In genomic region chr12:16800259-16800958, GRCm38 (mm10) we compare ENCODE assay signal across 8 mouse cellular contexts. TPM values are rescaled to one million over a fixed set of nuclear protein-coding genes. Genes with fewer than 3 reads are reported as not detected.
A peak's percentile ranks its signal among the peaks of the same experiment; 100 is the strongest.
DNase-seq lines count a peak whose midpoint lies in the region; ATAC-seq and TF ChIP-seq lines count a peak whose summit lies in the region.

Greb1 (minus strand) TSS chr12:16800886.

- no peak within 1 kb of the TSS for H3K27ac ChIP-seq in heart, embryonic 13.5 days (replicated peaks)
- H3K27ac ChIP-seq in embryonic facial prominence, embryonic 15.5 days (replicated peaks): no peak within 1 kb of the TSS
- H3K27ac ChIP-seq in intestine, embryonic 16.5 days (ENCODE audit: low read length): peak within 1 kb of the TSS; percentile 58
- H3K27ac ChIP-seq in midbrain, postnatal 0 days (ENCODE audit: low read depth, low read length): no peak within 1 kb of the TSS

- TF ChIP-seq CTCF in midbrain, postnatal 0 days (IDR thresholded peaks at IDR 0.05): no peak

- no peaks in the 10 kb centered on the region for H3K36me3 ChIP-seq in heart, embryonic 13.5 days
- no peaks in the 10 kb centered on the region for H3K36me3 ChIP-seq in embryonic facial prominence, embryonic 15.5 days
- no peaks in the 10 kb centered on the region for H3K36me3 ChIP-seq in intestine, embryonic 16.5 days (ENCODE audit: control insufficient read depth, insufficient read depth, low read length)
- H3K36me3 ChIP-seq in midbrain, postnatal 0 days (ENCODE audit: insufficient read depth, low read length): no peaks in the 10 kb centered on the region

- peak within 1 kb of the TSS; percentile 96 for H3K4me2 ChIP-seq in heart, embryonic 13.5 days
- H3K4me2 ChIP-seq in embryonic facial prominence, embryonic 15.5 days (replicated peaks): peak within 1 kb of the TSS; percentile 94
- peak within 1 kb of the TSS; percentile 91 for H3K4me2 ChIP-seq in intestine, embryonic 16.5 days (ENCODE audit: low read depth, low read length)
- peak within 1 kb of the TSS; percentile 93 for H3K4me2 ChIP-seq in midbrain, postnatal 0 days (ENCODE audit: low read depth, low read length, poor library complexity, severe bottlenecking)

- WGBS in heart, embryonic 13.5 days: under 1% methylated on average over 47 of the region's 53 CpGs
- WGBS in embryonic facial prominence, embryonic 15.5 days: under 1% methylated on average over 52 of the region's 53 CpGs
- WGBS in intestine, embryonic 16.5 days: under 1% methylated on average over 51 of the region's 53 CpGs
- 0% methylated on average over 44 of the region's 53 CpGs for WGBS in midbrain, postnatal 0 days

- peak within 1 kb of the TSS; percentile 65 for H3K4me3 ChIP-seq in heart, embryonic 13.5 days
- peak within 1 kb of the TSS; percentile 54 for H3K4me3 ChIP-seq in embryonic facial prominence, embryonic 15.5 days (replicated peaks)
- H3K4me3 ChIP-seq in intestine, embryonic 16.5 days (ENCODE audit: low read length): peak within 1 kb of the TSS; percentile 71
- peak within 1 kb of the TSS; percentile 56 for H3K4me3 ChIP-seq in midbrain, postnatal 0 days (ENCODE audit: low read depth, low read length)

- peak within 1 kb of the TSS; percentile 80 for H3K9ac ChIP-seq in heart, embryonic 13.5 days
- peak within 1 kb of the TSS; percentile 28; the same call in 1 of the 2 replicates for H3K9ac ChIP-seq in embryonic facial prominence, embryonic 15.5 days
- H3K9ac ChIP-seq in intestine, embryonic 16.5 days (ENCODE audit: low read depth, low read length): peak within 1 kb of the TSS; percentile 76
- peak within 1 kb of the TSS; percentile 55 for H3K9ac ChIP-seq in midbrain, postnatal 0 days (replicated peaks; ENCODE audit: low read length, poor library complexity, severe bottlenecking)

- no peaks in the 10 kb centered on the region for H3K9me3 ChIP-seq in heart, embryonic 13.5 days
- H3K9me3 ChIP-seq in embryonic facial prominence, embryonic 15.5 days (replicated peaks): no peaks in the 10 kb centered on the region
- H3K9me3 ChIP-seq in intestine, embryonic 16.5 days (ENCODE audit: control insufficient read depth, low read length): no peaks in the 10 kb centered on the region
- H3K9me3 ChIP-seq in midbrain, postnatal 0 days (ENCODE audit: low read length): no peaks in the 10 kb centered on the region

- H3K4me1 ChIP-seq in heart, embryonic 13.5 days: peaks cover 3% of the 10 kb centered on the region; the same call in 1 of the 2 replicates
- peaks cover 13% of the 10 kb centered on the region; the same call in 1 of the 2 replicates for H3K4me1 ChIP-seq in embryonic facial prominence, embryonic 15.5 days
- H3K4me1 ChIP-seq in intestine, embryonic 16.5 days (ENCODE audit: control insufficient read depth, insufficient read depth, low read length): peaks cover 5% of the 10 kb centered on the region; the same call in 1 of the 2 replicates
- H3K4me1 ChIP-seq in midbrain, postnatal 0 days (ENCODE audit: insufficient read depth, low read length): no peaks in the 10 kb centered on the region

- H3K27me3 ChIP-seq in heart, embryonic 13.5 days (replicated peaks): peaks cover 17% of the 10 kb centered on the region
- no peaks in the 10 kb centered on the region for H3K27me3 ChIP-seq in embryonic facial prominence, embryonic 15.5 days
- no peaks in the 10 kb centered on the region for H3K27me3 ChIP-seq in intestine, embryonic 16.5 days (replicated peaks; ENCODE audit: control insufficient read depth, insufficient read depth, low read length)
- H3K27me3 ChIP-seq in midbrain, postnatal 0 days (ENCODE audit: insufficient read depth, low read length): no peaks in the 10 kb centered on the region

- ATAC-seq in heart, embryonic 13.5 days (ENCODE audit: extremely low read depth, insufficient number of reproducible peaks, low FRiP score, low TSS enrichment): peak; percentile 51; the same call in 1 of the 2 replicates
- peak; percentile 44; the same call in 1 of the 2 replicates for ATAC-seq in embryonic facial prominence, embryonic 15.5 days (ENCODE audit: insufficient number of reproducible peaks, low FRiP score, low TSS enrichment, low read depth)
- ATAC-seq in intestine, embryonic 16.5 days: peak; percentile 70
- peak; percentile 84 for ATAC-seq in midbrain, postnatal 0 days (ENCODE audit: low FRiP score)

- no peak for DNase-seq in heart, adult 18-20 months
- DNase-seq in adrenal gland, adult (ENCODE audit: inconsistent age in 2 of 2, low spot score in 1 of 2): peak; percentile 51 to 76
- DNase-seq in midbrain, postnatal 0 days (ENCODE audit: low spot score): peak; percentile 29
- DNase-seq in frontal cortex, adult 2 months (ENCODE audit: extremely low spot score in 1 of 2, low spot score in 1 of 2): no peak
- no peak for DNase-seq in spleen, postnatal 14 days (ENCODE audit: low spot score in 2 of 2)

RNA-seq across cellular contexts. Expression of gene Greb1, which starts in this region (rescaled TPM):
- 0.44 and 1.1 TPM in 2 replicates for polyA plus RNA-seq in heart, embryonic 13.5 days (2015; fragmentation: Nextera tagmentation; extraction: Ambion mirVana)
- under 1 TPM; 0.27 to 0.33 TPM for total RNA-seq in heart, adult 18-20 months (2021)
- polyA plus RNA-seq in embryonic facial prominence, embryonic 15.5 days (2015; fragmentation: Nextera tagmentation; extraction: Ambion mirVana): 1.5 and 1.7 TPM in 2 replicates
- 3.8 and 5.4 TPM in 2 replicates for polyA plus RNA-seq in intestine, embryonic 16.5 days (2015; fragmentation: Nextera tagmentation; extraction: Ambion mirVana)
- 1.3 and 3.7 TPM in 2 replicates for total RNA-seq in midbrain, postnatal 0 days (2014; rRNA removed)
- polyA plus RNA-seq in midbrain, postnatal 0 days (2015; fragmentation: Nextera tagmentation; extraction: Ambion mirVana): 0.39 and 0.43 TPM in 2 replicates
- polyA plus RNA-seq in frontal cortex, adult 2 months (2012; rRNA removed): 2.8 and 3.2 TPM in 2 replicates

Comparison
In these comparisons a context has a peak if more than half of its experiments do, and no peak if none do; other contexts are left out.
1. H3K9ac ChIP-seq: peak in every context shown above with its lines; median percentile 80 in heart, embryonic 13.5 days; 76 in intestine, embryonic 16.5 days; 55 in midbrain, postnatal 0 days; 28 in embryonic facial prominence, embryonic 15.5 days.
2. DNase-seq: peak in adrenal gland, adult (2 of 2) and midbrain, postnatal 0 days (single experiment); none in heart, adult 18-20 months (0 of 2), frontal cortex, adult 2 months (0 of 2) and spleen, postnatal 14 days (0 of 2).
3. Peak in every context shown above with its lines, with median percentiles within 50 percentile points of each other: ATAC-seq, H3K4me2 ChIP-seq and H3K4me3 ChIP-seq.